Mouse (Mus musculus): ENCODE measurements around the gene Ly6g6f. TPM values are rescaled to one million over a fixed set of nuclear protein-coding genes. Genes with fewer than 3 reads are reported as not detected.
"Not testable (repeated sequence)": the region's sequence is repeated elsewhere in the genome, so short reads cannot be mapped to it uniquely, and the experiment has no call there.

Ly6g6f gene
- total RNA-seq (2021) = not detected
- long read RNA-seq, experiment 1 = 0 reads
- long read RNA-seq, experiment 2 = 0 reads

DNA sequence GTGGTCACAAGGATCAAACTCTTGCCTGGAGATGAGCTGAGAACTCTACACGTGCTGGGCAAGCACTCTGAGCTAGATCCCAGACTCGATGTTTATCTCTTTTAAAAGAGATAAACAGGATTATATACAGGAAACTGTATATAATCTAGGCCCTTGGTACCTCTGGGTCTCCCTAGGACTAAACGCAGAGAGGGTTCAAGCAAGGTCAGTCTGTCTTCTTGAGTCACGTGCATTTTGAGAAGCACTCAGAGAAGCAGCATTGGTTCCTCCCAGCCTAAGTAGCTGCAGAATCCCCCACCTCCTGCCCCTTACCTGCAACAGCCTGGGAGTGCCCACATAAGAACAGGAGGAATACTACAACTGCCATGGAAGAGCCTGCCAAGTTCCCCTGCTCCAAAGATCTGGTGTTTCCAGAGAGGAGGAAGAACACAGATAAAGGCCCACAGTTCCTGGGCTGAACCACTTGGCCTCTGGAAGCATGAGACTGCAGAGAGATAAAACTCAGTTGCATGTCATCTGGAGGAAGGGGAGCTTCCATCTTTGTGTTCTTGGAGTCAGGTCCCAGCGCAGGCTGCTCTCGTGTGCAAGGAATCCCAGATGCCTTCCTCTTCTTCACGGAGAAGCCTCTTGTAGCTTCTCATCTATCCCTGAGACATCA lies at the start of gene Ly6g6f:
Gene Ly6g6f (minus strand): TSS at position 403 of the 658 bp plus-strand sequence.
- DNase-seq = no peak

DNA sequence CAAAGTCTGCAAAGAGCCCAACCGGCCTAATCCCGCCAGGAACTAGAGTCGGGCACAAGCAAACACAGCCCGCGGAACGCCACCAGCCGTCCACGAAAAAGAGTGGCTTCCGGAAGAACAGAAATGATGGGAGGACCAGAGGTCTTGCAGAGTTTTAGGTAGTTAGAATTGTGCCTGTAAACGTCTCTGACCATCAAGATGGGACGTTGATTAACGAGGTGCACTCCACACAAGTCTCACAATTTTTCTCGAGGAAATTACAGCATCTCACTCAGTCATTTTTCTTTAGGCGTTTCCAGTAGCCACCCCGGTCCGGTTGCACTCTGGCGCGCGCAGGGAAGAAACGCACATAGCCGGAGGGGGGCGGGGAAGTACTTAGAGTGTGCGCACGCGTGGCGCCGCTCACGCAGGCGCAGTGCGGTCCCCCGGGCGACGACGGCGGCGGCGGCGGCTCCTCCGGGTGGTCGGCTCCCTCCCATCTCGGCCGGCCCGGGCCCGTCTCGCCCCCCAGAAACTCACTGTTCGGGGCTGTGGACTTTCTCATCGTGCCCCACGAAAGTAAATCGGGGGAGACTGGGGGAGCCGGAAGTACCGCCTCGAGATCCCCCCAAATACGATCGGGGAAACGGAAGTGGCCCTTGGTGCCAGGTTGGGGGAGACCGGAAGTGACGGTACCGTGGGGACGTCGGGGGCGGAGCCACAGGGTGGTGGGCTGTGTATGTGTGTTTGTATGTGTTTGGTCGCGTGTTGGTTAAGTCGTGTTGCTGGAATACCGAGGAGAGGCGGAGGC lies 49.6 kb upstream of the Ly6g6f start, which contains the start of gene Bag6:
Gene Bag6 (plus strand): TSS at position 378 of the 790 bp plus-strand sequence.
- DNase-seq = peak; percentile 94 to 95

DNA sequence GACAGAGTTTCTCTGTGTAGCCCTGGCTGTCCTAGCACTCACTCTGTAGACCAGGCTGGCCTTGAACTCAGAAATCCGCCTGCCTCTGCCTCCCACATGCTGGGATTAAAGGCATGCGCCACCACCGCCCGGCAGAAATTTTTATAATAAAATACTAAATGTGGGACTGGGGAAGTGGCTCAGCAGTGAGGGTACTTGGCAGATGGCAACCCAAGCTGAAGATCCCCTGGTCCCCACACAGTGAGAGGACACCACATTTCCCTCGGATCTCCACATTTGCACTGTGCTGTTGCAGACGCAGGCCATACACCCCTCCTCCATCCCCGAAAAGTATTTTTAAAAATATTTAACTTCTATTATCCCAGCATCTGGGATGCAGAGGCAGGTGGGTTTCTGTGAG lies 48.1 kb upstream of the Ly6g6f start:
- DNase-seq = no peak

DNA sequence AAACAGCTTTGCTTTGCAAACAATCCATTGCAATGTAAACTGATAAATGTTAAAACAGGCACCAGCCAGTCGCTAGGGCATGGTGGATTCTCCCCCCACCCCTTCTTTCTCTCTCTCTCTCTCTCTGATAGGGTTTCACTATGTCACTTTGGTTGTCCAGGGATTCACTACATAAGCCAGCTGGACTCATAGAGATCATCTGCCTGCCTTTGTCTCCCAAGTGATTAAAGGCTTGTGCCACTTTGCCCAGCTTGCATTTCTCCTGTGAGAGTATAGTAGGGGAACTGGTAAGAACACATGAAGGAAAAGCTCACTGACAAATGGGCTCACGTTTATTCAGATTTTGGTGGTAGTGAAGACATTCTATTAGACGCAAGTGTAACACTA lies 46.8 kb upstream of the Ly6g6f start:
- no peak for DNase-seq

DNA sequence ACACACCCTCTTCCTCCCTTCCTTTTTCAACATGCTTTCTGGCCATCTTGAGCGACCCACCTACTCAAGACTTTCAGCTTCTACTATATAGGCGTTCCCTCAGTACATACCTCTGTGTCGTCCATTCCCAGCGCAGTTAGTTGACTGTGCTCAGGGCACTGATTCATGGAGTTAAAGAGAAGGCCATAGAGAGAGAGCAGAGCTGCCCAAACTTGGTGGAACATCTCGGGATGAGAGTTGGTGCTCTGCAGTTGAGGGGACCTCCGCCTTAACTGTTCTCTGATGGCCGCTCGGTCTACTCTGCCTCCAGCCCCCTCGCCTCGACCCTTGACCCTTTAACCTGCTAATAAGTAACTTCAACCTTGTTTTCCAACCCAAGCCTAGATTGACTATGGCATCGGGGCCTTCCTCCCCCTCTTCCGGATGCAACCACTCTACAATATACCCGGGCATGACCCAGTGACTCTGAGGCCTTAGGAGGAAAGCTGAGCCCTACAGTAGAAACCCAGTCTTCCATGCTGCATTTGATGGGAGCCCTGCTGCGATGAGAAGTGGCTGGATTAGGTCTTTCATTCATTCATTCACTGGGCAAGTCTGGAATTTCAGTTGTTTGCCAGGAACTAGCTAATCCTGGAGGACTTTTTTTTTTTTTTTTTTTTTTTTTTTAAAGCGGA lies 46.2 kb upstream of the Ly6g6f start, which contains the start of gene Apom:
Gene Apom (minus strand): TSS at position 551 of the 674 bp plus-strand sequence.
- DNase-seq = no peak

DNA sequence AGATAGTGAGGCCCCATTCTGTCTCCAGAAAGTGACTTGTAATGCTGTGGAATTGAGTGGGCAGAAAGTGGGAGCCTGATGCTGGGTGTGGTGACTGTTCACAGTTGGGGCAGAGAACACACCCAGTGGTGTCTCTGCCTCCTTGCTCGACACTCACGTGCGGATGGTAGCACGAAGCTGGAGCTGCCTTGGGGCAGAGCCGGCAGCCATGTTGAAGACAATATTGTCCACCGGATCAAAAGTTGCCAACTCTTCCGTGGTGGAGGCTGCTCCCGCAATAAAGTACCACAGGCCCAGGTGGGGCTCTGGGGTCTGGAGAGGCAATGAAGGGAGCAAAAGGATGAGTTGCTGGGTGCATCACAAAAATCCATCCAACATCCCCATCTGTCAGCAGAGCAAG lies 45.6 kb upstream of the Ly6g6f start:
- no peak for DNase-seq

DNA sequence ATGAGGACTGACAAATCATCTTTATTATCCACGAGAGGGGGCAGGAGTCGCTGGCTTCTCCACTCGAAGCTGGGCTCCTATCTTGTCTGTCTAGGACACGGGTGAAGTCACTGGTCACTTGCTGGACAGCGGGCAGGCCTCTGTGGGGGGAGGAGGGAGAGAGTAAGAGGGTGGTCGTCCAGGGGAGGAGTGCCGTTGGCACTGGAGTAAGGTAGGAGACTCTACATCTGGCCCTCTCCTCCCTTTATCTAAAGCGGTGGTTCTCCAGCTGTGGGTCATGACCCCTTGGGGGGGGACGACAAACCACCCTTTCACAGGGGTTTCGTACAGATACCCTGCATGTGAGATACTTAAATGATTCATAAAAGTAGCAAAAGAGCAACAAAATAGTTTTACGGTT lies 43.6 kb upstream of the Ly6g6f start:
- no peak for DNase-seq

DNA sequence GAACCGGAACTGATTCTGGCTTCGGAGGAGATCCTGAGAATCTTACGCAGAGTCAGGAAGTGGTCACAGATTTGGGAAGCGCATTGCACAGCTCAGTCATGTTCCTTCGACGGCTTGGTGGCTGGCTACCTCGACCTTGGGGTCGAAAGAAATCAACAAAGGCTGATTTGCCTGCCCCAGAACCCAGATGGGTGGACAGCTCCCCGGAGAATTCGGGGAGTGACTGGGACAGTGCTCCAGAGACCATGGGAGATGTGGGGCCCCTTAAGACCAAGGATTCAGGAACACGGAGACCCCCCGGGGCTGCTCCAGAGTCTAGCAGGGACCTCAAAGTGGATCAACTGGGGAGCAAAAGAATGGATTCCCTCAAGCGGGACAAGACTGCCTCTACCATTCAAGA lies 41.6 kb upstream of the Ly6g6f start:
- no peak for DNase-seq

DNA sequence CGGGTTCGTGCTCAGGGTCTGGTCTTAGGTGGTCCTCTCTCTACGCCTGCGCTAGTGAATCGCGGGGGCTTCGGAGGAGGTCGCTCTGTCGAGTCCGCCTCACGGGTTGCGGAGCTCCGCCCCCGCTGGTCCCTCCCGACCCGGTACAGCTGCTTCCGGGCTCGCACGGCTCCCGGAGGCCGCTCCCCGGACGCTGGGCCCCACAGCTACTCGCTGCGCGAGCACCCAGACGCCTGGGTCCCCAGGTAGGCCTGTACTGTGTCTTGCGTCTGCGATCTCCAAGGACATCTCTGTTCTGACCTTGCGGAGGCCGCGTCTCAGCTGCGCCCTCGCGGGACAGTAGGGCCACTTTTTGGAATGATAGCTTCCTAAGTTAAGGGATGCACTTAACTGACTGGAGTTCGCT lies 40.8 kb upstream of the Ly6g6f start, which contains the start of gene D17H6S53E:
Gene D17H6S53E (plus strand): TSS at position 168 of the 406 bp plus-strand sequence.
- peak; percentile 83 to 91 for DNase-seq

DNA sequence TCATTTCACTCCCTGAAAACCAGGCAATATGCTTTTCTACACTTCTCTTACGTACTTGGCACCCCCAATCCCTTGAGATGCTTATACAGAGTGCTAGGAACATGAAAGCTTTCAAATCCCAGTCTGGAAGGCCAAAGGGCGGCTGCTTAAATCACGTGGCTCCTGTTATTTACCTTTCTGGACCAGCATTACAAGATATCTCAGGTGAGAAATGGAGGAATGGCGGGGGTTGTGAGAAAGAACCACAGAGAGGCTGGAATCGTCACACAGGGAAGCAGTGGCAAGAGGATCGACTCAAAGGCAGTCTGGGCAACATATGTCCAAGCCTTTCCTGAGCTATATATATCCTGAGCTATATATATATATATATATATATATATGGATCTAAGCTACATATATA lies 40.2 kb upstream of the Ly6g6f start:
- DNase-seq = no peak

DNA sequence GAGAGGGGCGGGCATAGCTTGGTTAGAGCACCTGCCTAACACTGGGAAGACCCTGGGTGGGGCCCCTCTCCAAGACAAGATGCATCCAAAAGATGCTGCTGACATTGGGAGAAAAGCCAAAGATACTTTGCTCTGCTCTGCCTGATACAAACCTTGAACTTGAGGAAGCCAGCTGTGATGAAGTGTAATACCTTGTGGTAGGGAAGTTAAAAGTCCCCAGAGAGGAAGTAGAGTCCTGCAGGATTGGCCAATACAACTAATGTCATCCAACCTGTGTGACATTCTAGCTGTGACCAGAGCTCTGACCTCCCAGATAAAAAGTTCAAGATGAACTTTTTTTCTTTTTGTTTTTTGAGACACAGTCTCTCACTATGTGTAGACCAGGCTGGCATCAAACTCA lies 39.7 kb upstream of the Ly6g6f start:
- DNase-seq = no peak

DNA sequence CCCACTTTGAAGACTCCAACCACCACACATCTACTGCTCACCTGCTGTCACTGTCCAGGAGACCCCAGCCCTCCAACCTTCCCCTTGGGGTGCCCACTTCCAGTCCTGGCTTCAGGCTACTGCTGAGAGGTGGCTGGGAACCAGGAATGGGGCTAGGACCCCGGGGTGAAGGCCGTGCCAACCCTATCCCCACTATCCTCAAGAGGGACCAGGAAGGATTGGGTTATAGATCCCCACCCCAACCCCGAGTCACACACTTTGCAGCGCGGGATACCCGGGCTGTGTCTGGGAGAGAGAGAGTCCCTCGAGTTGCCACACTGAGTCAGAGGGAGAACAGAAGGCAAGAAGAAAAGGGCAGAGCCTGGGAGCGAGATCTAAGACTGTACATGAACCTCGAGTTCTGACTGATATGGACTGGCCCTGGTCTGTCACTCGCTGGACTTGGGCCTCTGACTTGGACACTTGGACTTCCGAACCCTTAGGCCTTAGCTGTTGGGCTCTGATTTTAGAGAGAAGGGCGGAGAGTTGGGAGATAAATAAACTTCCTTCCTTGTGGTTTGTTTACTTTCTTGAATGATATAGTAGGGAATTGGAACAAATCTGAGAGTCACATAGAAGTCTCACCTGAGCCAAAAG lies 39.0 kb upstream of the Ly6g6f start:
- not testable (repeated sequence) for DNase-seq

DNA sequence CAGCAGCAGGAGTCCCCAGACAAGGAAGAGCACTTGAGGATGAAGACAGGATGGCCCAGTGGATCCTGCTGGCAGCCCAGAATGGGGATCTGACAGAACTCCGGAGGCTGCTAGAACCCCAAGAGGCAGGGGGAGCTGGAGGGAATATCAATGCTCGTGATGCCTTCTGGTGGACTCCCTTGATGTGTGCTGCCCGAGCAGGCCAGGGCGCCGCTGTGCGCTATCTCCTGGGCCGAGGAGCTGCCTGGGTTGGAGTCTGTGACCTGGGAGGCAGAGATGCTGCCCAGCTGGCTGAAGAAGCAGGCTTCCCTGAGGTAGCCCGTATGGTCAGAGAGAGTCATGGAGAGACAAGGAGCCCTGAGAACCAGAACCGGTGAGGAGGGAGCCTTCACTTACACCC lies 37.9 kb upstream of the Ly6g6f start:
- not testable (repeated sequence) for DNase-seq

DNA sequence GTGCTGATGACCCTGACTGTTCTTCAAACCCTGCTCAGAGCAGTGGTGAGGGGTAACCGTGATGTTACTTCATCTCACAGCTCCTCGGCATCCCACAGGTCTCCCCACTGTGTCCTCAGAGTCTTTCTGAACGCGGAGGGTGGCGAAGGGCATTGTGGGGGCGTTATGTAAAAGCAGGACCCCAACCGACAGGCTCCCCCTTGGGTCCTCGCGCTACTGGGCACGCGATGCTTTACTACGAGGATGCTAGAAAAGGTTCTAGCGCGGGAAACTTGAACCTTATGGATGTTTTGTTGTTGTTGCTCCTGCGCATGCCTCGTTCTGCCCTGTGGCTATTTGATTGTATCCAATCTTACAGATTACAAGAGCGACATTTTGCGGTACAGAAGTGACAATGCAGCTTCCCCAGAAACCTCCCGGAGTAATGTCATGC lies 36.5 kb upstream of the Ly6g6f start, which contains the start of gene Csnk2b:
Gene Csnk2b (minus strand): TSS at position 183 of the 433 bp plus-strand sequence.
- DNase-seq = peak; percentile 55 to 71

DNA sequence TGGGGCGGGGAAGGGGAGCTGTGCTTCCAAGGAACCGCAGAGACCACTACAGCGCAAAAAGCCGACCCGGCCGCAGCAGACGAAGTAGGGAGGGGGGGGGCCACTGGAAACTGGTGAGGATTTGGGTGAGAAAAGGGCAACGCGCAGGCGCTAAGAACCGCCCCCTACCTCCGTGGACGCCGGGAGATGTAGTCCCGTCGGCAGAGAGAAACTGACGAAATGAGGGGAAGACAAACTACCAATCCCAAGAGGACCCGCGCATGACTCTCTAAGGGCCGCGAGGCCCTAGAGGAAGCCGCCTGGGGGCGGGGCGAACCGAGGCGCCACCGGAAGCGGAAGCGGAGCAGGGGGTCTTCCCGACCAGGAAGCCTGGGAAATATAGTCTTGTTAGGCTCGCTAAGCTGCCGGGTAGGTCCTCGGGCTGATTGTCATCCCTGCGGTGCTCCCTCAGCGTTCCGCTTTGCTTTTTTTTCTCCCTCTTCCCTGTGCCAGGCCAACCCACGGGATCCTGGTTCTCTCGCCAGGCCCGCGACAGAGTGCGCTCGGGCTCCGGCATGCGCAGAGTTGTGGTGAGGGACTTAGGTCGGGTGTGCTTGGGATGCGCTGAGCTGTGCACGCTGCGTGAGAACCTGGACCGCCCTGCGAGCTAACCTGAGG lies 35.9 kb upstream of the Ly6g6f start, which contains the start of gene Gpank1:
Gene Gpank1 (plus strand): TSS at position 313 of the 657 bp plus-strand sequence.
- peak; percentile 99 for DNase-seq

DNA sequence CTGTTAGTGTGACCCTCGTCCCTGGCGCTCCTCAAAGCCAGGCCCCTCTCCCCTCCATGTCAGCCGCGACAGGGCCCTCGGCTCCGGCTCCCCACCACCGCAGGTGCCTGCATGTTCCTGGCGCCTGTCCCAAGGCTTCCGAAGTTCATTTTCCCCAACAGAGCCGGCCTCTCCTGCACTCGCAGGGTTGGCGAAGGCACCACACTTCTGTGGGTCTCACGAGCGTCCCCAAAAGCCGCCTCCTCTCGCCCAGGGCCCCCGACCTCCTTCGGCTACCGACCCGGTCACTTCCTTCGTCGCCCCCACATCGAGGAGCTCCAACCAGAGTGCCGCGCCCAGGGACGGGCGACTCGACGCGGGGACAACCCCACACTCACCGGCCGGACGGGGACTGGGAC lies 35.3 kb upstream of the Ly6g6f start:
- peak; percentile 58 to 75 for DNase-seq

DNA sequence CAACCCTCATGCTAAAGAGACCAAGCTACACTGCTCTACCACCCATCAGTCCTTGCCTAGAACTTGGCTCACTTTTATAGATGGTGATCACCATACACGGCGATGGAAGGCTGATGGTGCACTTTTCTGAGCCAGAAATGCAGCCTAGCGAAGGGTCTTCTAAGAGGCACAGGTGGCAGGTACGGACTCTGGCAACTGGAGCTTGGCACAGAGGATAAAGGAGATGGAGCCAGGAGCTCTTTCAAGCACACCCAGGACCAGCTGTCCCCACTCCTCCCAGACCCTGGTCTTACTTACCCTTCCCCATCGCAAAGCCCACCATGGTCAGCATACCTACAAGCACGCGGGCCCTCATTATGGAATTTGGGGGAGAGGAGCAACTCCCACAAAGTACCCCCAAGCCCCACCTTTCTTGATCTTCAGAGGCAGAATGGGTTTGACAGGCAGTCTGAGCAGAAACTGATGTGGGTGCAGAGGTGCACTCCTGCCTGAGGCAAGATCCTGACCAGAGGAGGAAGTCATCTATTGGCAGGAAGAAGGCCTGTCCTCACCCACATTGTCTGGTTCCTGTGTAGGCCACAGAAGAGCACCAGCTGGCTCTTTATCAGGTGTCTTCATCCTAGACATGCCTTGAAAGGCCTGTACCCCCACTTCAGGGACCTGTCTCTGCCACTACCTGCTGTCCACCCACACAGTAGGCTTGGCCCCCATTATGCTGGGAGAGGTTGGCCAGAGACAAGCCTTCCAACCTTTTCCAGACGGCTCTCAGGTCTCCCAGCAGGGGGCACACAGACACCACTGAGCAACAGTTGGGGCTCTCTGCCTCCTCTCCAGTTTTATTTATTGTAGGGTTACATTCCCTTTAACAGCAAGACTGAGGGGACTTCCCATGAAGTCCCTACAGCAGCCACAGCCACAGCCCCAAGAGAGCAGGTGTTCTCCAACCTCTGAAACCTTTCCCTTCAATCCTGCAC lies 29.9 kb upstream of the Ly6g6f start, which contains the start of gene Ly6g5b:
Gene Ly6g5b (minus strand): TSS at position 383 of the 974 bp plus-strand sequence.
- peak; percentile 18 to 61 for DNase-seq

DNA sequence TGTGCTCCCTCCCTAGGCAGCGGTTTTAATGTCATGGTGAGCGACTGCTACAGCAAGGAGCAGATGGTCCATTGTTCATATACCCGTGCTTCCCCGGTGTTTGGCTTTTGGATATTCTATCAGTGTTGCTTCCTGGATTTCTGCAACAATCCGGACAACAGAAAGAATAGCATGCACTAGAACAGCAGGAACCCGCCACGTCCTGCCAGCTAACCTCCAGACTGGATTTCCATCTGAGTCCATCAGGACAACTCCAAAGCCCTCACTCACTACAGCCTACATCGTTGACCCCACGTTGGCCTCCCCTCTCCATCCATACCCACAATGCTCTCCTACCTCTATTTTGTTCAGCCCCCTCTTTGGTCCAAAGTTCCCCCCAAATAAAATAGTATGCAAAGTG lies 26.4 kb upstream of the Ly6g6f start:
- DNase-seq = no peak

DNA sequence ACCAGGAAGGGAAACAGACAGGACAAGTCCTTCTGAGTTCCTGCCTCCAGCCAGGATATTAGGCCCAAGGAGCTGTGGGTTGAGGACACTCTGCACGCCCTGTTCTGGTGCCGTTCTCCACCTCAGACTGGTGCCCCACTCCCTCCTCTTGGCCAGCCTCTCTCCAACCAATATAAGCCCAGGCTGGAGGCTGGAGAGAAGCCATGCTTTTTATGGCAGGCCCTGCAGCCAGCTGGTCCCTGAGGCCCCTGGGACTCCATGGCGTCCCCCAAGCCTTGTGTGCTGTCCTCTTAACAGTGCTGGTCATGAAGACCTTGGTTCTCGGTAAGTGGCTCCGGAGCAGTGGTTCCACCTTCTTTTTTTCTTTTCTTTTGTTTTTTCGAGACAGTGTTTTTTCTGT lies 22.7 kb upstream of the Ly6g6f start, which contains the start of gene Ly6g5c:
Gene Ly6g5c (plus strand): TSS at position 183 of the 400 bp plus-strand sequence.
- no peak for DNase-seq

DNA sequence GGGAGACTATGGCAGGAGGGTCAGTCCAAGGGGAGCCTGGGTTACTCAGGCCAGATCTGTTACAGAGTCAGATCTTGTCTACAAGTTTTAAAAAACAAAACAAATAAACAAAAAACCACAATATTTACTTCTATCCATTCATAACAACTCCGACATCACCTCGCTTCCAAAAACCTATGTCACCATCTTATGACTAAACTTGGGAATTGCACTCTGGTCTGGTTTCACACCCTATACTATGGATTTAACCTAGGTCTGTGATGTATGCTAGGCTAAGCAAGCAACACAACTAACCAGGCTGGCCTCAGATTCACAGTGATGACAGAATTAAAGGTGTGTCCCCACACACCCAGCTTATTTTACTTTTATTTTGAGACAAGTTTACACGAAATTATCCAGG lies 21.1 kb upstream of the Ly6g6f start:
- DNase-seq = no peak

All from adrenal gland, postnatal 36 days (tissue).